Mouse (Mus musculus): ENCODE data around the gene Hist1h2bq.

DNA sequence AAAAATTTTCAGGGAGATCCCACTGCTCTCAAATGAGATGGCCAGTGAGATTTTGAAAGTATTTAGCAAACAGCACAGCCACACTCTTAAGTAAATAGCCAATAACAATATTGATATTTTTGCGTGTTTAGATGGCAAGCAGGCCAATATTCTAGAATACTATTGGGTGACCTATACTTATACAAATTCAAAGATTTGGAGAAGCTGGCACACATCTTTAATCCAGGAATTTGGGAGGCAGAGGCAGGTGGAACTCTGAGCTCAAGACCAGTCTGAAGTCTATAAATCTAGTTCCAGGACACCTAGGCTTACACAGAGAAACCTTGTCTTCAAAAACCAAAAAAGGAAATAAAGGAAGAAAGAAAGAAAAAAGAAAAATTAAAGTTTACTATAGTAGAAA lies 28.4 kb downstream of the Hist1h2bq start:
- TF ChIP-seq HCFC1 (IDR thresholded peaks at IDR 0.05; ENCODE audit: low read depth, low read length) (no peak), CTCF (IDR thresholded peaks at IDR 0.05 in 2 of 3, conservative IDR thresholded peaks at IDR 0.05 in 1 of 3; ENCODE audit: control insufficient read depth in 1 of 3, insufficient read depth in 1 of 3, low read depth in 2 of 3, low read length in 3 of 3, poor library complexity in 1 of 3, severe bottlenecking in 1 of 3) (no peak), POLR2AphosphoS5 (IDR thresholded peaks at IDR 0.05; ENCODE audit: borderline replicate concordance, low read depth, low read length) (no peak), ZNF384 (IDR thresholded peaks at IDR 0.05; ENCODE audit: low read depth, low read length) (no peak), KAT2A (conservative IDR thresholded peaks at IDR 0.05; ENCODE audit: low read depth, low read length) (no peak), JUND (IDR thresholded peaks at IDR 0.05; ENCODE audit: low read depth, low read length) (no peak), MEF2A (IDR thresholded peaks at IDR 0.05; ENCODE audit: extremely low read depth, insufficient replicate concordance, low read depth, low read length, poor library complexity, severe bottlenecking) (no peak), EP300 (IDR thresholded peaks at IDR 0.05; ENCODE audit: low read depth in 1 of 2, low read length in 2 of 2) (no peak)

Measured in MEL (cell line).